Mouse (Mus musculus) frontal cortex, postnatal 10 days (tissue): ENCODE results near the gene Foxn3.

Source experiments
- DNase-seq, 2 experiments: peaks; one replicate each; pipeline ENCODE4 v3.0.0; 2022; ENCODE audit warnings: low spot score in 2 of 2, mixed read lengths in 1 of 2

Foxn3 gene

GRCm38 (mm10) chr12:99260171-99260570 lies 303.2 kb downstream of the Foxn3 start:
- no peak for DNase-seq

- DNase-seq, result no peak
These were observed 305.8 kb downstream of the Foxn3 start for GRCm38 (mm10) chr12:99257570-99257969.

- DNase-seq, result no peak
These were observed 306.4 kb downstream of the Foxn3 start for GRCm38 (mm10) chr12:99256997-99257396.

- no peak for DNase-seq
These were observed 306.9 kb downstream of the Foxn3 start for GRCm38 (mm10) chr12:99256463-99256862.

DNA sequence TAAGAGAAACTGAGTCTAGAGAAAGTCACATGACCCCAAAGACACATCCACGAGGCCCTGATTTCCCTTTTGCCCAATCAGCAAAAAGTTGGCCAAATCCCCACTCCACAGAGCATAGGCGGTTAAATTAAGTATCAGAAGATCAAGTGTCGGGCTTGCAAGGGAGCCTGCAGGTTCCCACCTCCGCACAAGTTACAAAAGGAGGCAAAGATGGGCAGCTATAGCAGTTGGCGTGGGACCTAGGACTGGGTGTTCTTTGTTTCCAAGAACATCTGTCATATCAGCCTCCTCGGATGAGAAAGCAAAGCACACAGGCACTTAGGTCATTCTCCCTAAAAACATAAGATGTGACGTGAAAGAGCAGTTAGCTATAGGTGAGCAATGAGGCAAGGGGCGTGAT lies 308.9 kb downstream of the Foxn3 start:
- DNase-seq, result no peak

- DNase-seq, result no peak
These were observed 309.8 kb downstream of the Foxn3 start for GRCm38 (mm10) chr12:99253562-99253961.

GRCm38 (mm10) chr12:99248606-99249005 lies 314.8 kb downstream of the Foxn3 start:
- no peak for DNase-seq

GRCm38 (mm10) chr12:99247939-99248338 lies 315.4 kb downstream of the Foxn3 start:
- DNase-seq, result no peak

GRCm38 (mm10) chr12:99246984-99247746 lies 316.2 kb downstream of the Foxn3 start:
- no peak for DNase-seq

- no peak for DNase-seq
These were observed 318.7 kb downstream of the Foxn3 start for GRCm38 (mm10) chr12:99244673-99245072.

DNA sequence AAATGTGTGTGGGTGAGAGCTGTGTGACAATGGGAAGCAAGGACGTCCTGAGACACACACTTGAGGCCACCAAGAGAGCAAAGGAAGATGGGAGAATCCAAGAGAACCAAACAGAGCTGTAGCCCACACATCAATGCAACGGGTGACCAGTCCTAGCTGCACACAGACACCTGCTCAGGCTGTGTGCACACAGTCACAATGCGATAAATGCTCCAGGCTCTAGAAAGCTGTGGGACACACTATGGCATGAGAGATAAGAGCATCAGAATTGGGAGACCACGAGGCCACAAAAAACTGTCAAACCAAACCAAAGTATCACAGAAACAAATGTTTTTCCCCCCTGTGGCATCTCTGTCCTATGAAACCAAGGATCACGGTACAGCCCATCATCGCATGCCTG lies 319.1 kb downstream of the Foxn3 start:
- DNase-seq, result no peak

- DNase-seq, result no peak
These were observed 320.1 kb downstream of the Foxn3 start for GRCm38 (mm10) chr12:99243316-99243715.

DNA sequence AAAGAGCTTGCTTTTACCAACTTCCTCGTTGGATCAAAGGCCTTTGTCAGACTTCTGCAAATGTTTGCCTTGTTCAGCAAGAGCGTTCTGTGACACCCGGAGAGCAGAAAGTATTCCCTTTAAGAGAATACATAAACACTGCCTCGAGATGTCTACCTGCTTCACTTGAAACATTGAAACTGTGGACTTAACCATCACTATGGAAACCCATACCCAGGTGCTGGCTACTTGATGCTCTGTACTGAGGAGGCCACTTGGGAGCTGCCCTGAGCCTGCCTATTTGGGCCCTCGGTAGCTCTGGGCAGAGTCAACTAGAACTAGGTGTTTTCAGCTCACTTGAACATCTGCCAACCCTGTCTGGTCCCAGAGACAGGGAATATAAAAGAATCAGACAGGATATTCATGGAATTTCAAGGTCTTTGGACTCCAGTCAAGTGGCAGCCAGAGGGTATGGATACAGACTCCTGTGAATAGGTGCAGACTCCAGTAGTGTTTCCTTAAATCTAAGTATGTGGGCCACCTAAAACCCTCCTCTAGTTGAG lies 323.1 kb downstream of the Foxn3 start:
- DNase-seq, result no peak

DNA sequence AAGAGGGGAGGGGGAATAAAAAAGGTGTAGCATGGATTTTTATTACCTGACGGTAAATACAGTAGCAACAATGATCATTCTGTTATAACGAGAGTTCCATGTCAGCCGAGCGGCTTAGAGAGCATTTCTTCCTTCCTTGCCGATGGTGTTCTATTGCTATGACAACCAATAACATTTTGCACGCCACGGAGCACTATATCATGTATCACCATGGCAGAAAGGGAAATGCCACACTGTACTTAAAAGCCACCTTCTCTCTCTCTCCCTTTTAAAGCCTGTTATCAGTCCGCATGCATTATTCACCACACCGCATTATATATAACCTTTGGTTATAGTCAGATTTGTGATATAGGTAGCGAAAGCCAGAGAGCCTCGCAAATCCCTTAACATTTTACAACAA lies 323.6 kb downstream of the Foxn3 start:
- DNase-seq, result no peak

DNA sequence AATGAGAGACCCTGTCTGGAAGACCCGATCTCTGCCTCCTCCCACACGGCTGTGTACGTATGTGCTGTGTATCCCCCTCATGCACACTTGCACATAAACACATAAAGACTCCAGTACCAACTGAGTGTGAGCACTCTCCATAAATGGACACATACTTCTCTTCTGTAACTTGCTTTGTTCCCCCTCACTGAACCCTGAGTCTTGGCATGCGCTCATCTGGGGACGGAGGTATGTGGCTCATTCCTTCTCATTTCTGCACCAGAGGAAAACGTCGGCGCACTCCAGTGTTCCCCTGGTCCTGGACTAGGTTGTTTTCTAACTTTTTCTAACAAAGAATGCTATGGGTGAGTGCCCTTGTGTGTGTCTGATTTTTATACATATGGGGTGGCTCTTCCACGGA lies 325.9 kb downstream of the Foxn3 start:
- no peak for DNase-seq

GRCm38 (mm10) chr12:99234346-99234745 lies 329.0 kb downstream of the Foxn3 start:
- no peak for DNase-seq

GRCm38 (mm10) chr12:99233386-99233785 lies 330.0 kb downstream of the Foxn3 start:
- DNase-seq, result no peak

- DNase-seq, result no peak
These were observed 330.9 kb downstream of the Foxn3 start for GRCm38 (mm10) chr12:99232478-99232877.

DNA sequence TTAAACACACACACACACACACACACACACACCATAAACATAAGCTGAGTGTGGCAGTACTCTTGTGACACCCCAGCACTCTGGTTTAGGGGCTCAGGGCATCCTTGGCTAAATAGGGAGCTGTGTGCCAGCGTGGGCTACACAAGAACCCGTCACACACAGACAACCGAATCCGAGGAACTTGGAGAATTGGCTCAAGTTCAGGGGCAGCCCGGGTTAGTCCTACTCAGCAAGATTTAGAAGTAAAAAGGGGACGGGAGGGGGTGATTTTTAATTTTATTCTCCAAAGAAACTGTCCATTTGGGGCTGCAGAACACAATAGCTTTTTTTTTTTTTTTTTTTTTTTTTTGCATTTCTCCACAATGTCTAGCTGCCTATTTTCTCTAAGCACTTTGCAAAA lies 332.1 kb downstream of the Foxn3 start:
- no peak for DNase-seq

GRCm38 (mm10) chr12:99230783-99231048 lies 332.7 kb downstream of the Foxn3 start:
- DNase-seq, result no peak

DNA sequence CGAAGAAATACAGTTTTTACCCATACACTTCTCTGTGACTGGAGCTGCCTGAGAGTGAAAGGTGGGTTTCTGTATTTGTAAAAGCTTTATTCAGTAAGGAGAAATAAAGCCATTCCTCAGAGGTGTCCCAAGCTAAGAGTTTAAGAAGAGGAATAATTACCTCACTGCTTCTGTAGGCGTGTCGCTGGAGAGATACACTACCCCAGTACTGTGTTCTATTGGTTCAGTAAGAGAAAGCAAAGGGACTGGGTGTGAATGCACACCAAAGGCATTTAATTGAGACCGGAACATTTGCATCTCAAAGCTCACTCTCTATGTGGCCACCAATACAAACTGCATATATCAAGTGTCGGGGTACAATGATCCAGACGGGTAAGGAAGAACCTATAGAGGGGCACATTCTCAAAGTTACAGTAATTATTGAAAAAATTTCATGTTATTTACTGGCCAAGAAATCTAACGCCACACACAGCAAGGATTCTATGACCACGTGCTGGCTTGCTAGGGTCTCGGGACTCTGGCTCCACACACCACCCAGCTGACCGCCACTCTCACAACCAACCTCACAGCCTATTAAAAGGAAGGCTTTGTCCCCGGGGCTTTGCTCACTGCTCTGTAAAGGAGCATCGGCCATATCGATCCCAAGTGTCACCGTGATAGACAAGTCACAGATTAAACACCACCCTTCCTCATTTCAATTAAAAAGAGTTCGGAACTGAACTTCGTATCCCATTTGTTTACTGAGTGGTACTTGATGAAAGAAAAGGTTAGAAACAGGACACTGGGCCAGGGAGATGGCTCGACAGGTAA lies 333.2 kb downstream of the Foxn3 start:
- DNase-seq, result no peak

DNA sequence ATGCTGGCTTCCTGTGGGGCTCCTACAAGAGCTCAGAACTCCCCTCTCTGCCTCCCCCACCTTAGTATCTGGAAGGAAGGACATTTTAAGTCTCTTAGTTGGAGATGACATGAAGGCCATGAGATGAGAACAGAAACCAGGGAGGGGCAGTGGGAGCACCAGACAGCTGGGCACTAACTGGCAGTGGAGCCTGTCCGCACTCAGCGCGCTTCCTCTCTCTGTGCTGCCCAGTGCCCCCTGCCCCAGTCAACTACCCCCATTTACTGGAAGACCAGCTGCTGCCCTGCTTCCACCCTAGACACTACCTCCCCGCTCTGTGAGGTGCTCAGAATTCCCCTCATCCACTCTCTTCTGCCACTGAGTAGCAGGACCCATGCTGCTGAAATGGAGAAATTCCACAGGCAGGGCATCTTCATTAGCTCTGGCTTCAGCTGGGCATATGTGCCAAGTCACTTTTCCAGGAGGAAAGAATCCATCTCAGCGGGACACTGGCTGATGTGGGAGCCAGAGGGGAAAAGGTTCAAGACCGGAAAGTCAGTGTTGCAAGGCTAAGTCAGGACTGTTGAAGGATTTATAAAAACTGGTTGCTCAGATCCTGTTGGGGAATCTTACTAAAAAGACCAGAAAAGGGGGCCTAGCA lies 335.9 kb downstream of the Foxn3 start:
- DNase-seq, result no peak
